Mouse (Mus musculus): ENCODE measurements around the gene Nkain2.

DNA sequence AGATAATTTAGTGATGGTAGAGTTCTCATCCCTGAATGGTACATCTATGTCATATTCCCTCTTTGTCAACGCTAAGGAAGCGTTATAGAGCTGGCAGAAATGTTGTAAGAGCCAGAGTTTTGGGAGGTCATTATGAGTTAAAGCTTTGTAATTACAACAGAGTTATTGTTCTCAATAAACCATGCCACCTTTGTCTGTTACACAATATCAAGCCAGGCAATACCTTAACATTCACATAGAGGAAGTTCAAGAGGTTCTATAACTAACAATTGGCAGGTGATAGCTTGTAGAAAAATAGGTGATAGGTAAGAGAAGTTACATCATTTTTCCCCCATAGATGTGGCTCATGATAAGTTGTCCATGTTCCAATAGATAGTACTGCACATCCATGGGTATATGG is 832.0 kb downstream of the Nkain2 start:
- no peak for TF ChIP-seq CTCF (IDR thresholded peaks at IDR 0.05; ENCODE audit: control insufficient read depth, insufficient read depth, insufficient read length)
- TF ChIP-seq FOSL1 (IDR thresholded peaks at IDR 0.05; ENCODE audit: insufficient read depth, low read length, poor library complexity, severe bottlenecking) = no peak
- TF ChIP-seq USF1 (IDR thresholded peaks at IDR 0.05; ENCODE audit: low read depth) = no peak
- TF ChIP-seq MYOG (IDR thresholded peaks at IDR 0.05; ENCODE audit: control insufficient read depth, extremely low read depth, insufficient read length) = no peak
- no peak for TF ChIP-seq MAX (IDR thresholded peaks at IDR 0.05)
- TF ChIP-seq MYOD1 (IDR thresholded peaks at IDR 0.05; ENCODE audit: control insufficient read depth, insufficient read length, low read depth) = no peak

Measured in C2C12 (cell line).